Mouse (Mus musculus): Measurements from ENCODE around the gene Cep95.
"Not testable (repeated sequence)": the region's sequence is repeated elsewhere in the genome, so short reads cannot be mapped to it uniquely, and the experiment has no call there.

The Cep95 gene

DNA sequence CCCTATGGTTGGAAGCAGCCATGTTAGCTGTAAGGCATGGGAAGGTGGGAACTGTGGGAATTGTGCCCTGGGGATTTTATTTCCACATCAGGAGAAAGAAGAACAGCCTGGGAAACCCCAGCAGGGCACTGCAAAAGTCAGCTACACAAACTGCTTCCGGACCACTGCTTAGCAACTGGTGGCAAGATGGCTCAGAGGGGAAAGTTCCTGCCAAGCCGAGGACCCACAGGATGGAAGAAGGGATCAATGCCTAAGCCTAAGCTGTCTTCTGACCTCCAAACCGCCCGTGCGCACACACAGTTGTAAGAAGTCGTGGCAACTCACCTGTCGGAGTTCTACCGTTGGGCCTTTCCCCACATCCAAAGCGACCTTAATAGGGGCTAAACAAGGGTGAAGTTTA is 16.0 kb upstream of the Cep95 start:
- no peak for DNase-seq (ENCODE audit: extremely low spot score, low read depth, low spot score)

DNA sequence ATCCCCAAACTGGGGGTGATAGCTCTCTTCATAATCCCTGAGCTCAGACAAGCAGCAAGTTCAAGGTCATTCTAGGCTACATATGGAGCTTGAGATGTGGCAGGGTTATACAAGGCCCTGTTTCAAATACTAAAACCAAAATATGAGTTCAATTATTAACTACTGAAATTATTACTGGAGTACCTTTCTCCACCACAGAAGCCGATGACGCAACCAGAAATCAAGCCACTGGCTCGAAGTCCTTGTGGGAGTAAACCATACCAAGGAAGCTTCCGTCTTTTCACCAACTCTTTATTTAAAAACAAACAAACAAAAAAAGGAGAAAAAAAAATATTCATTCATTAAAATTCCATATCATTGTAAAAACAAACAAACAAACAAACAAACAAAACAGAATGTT is 12.1 kb upstream of the Cep95 start:
- DNase-seq (ENCODE audit: extremely low spot score, low read depth, low spot score), result no peak

DNA sequence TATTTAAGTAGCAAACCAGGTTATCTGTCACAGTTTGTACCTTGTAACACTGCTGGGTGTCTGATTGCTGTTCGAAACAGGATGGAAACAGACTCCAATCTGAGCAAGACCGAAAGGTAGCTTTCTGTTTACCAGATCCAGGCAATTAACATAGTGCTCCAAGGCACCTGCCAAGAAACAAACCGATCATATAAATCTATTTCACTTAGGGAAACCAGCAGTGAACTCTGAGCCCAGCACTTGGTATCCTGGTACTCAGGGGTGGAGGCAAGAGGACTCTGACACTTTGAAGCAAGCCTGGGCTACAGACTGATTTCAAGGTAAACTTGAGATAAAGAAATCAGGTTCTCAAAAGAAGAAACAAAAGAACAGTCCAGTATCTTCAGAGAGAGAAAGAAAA is 11.7 kb upstream of the Cep95 start:
- no peak for DNase-seq (ENCODE audit: extremely low spot score, low read depth, low spot score)

- DNase-seq (ENCODE audit: extremely low spot score, low read depth, low spot score), result no peak
Measured at GRCm38 (mm10) chr11:106778132-106778531, 10.9 kb upstream of the Cep95 start.

DNA sequence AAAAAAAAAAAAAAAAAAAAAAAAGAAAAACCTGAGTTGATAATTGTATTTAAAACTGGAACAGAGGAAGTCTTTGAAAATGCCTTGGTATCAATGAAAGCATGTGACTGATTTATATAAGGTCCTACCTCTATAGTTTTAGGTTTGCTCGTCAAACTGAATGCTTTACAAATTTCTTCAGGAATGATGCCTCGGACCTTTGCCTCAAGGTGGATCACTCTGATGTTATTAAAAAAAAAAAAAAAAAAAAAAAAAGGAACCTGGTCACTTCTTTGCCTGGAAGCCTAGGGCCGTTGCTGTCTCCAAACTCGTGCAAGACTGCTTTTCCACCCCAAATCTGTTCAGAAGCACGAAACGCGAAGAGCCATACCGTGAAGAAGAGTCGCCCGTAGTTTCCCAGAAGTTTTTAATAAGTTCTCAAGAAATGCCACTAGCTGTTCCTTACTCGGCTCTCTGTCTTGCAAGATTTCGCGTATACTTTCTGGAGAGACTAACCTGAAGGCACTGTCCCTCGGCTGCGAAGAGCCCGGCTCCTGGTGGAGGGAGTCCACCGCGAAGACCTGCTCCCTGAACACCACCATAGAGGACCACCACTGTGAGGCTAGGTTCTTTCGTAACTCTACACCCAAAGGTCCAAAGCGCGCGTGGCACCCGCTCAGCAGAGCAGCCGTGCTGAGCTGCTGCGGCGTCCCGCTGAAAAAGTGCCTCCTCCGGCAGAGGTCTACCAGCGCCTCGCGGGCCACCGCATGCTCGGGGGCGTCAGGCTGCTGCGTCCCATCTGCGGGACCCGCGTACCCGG is 10.3 kb upstream of the Cep95 start:
- no peak for DNase-seq (ENCODE audit: extremely low spot score, low read depth, low spot score)

DNA sequence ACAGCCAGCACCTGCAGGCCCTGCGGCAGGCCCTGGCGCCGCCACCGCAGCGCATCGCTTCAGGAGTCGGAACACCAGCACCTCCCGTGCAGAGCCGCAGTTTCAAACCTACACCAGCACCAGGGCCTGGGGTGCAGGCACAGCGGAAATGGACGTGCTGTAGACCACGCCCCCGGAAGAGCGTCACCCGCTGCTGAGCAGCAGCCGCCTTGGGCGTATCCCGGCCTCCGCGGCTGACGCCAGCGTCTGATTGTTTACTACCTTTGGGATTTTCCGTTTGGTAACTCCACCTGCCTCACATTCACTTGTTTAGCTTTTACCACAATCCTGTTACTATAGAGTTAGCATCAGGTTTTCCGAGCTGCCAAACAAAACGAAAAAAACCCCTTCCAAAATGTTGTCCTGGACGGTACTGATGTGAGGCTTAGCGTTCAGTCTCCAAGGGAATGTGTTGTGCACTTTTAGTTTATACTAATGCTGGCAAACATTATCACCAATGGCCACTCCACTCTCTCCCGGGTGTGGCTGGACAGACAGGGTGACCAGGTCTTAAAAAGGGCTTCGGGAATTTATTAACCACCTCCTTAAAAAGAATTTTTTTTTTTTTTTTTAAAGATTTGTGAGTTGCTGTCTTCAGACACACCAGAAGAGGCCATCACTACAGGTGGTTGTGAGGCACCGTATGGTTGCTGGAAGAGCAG is 9.5 kb upstream of the Cep95 start, which contains the start of gene Polg2:
Gene Polg2, minus strand, starts transcription at position 150 of the 701 bp plus-strand sequence.
- peak; percentile 86 for DNase-seq (ENCODE audit: extremely low spot score, low read depth, low spot score)

DNA sequence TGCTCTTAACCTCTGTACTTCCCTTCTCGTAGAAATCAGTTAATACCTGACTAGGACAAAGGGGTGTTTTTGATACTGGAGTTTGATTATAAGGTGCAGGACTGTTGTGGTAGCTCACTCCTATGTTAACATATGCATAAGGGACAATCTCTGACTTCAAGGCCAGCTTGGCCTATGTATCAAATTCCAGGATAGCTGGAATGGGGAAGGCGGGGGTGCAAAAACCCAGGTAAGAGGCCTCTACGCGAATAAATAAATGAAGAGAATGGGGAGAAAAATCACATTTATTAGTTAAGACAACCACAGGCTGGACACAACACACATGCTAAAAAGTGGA is 9.0 kb upstream of the Cep95 start:
- DNase-seq (ENCODE audit: extremely low spot score, low read depth, low spot score), result no peak

GRCm38 (mm10) chr11:106780590-106781220 is 8.3 kb upstream of the Cep95 start:
- no peak for DNase-seq (ENCODE audit: extremely low spot score, low read depth, low spot score)

GRCm38 (mm10) chr11:106782271-106782670 is 6.8 kb upstream of the Cep95 start:
- not testable (repeated sequence) for DNase-seq (ENCODE audit: extremely low spot score, low read depth, low spot score)

GRCm38 (mm10) chr11:106782841-106783764 is 5.9 kb upstream of the Cep95 start:
- no peak for DNase-seq (ENCODE audit: extremely low spot score, low read depth, low spot score)

- no peak for DNase-seq (ENCODE audit: extremely low spot score, low read depth, low spot score)
Measured at GRCm38 (mm10) chr11:106784476-106784875, 4.6 kb upstream of the Cep95 start.

DNA sequence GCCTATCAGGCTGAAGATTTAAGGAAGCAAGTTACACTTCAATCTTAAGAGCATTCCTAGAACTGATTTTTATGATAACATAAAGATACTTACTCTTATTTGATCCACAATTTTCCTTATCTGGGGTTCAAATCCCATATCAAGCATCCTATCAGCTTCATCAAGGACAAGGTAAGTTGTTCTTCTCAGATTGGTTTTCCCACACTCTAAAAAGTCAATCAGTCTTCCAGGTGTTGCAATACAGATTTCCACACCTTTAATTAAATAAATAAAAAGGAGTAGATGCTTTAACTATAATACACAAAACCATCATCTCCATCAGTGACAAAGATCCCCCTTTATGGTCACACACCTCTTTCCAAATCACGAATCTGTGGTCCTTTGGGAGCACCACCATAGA is 4.0 kb upstream of the Cep95 start:
- DNase-seq (ENCODE audit: extremely low spot score, low read depth, low spot score), result no peak

DNA sequence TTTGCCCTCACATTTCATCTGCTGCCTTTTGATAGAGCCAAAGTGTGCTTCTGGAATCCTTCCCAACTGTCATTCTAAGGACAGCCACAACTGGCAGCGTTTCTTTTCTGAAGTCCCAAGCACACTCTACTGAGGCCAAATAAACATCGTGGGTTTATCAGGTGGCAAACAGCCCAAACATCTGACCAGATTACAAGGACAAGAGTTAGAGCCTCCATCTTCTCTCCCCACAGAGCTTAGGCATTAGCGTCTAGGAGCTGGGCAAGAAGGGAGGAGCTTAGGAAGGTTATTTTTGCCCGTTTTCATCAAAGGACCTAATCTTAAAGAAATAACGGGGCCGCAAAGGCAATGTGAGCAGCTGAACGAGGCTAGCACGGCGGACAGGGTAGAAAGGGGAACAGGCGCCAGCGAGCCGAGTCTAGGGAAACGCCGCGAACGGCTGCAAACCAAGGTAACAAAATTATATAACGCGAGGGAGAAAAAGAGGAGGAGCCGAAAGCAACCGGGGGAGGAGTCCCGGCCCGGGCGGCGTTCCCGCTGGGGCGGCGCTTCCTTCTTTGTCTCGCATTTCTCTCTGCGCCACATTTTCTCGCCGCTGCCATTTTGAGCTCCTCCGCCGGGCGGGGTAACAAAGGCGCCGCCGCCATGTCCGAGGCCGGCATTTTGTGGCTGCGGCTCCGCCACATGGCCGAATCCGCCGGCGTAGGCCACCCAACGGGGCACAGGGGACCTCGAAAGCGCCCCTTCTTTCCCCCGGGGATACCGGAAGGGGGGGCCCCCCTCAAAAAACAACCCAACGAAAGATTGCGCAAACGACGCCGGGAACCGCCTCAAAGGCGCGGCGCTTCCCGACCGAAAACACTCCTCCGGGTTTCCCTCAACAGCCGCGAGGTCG is 1.7 kb upstream of the Cep95 start:
- DNase-seq (ENCODE audit: extremely low spot score, low read depth, low spot score), result no peak

DNA sequence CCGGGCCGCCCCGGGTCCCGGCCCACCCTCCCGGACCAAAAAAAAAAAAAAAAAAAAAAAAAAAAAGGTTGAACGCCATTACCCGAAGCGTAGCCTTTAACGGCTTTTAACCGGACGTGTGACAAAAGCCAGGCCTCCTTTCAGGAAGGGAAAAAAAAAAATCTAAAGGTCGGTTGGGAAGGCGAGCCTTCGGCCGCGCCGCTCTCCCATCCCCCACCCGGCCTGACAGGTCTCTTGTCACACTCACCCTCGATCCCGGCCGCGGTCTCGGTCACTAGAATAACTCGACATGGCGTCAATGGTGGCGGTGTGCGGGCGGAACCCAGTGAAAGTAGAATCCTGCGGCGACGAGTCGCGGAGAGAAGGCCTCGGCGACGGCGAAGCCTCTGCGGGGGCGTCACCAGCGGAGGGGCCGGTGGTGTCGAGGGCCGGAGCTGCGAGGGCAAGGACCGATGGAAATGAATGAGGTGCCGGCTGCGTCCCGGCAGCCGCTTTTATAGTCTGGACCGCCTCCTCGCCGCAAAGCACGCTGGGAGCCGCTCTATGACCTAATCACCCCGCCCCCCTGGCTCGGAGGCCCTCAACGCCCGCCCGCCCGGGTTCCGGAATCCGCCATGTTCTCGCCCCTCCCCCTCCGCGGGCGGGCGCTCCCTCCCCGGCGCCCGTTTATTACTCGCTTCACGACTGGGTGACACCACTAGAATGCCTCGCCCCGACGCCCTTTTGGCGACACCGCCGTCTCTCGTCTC is 852 bp upstream of the Cep95 start:
- DNase-seq (ENCODE audit: extremely low spot score, low read depth, low spot score), result no peak

- no peak for DNase-seq (ENCODE audit: extremely low spot score, low read depth, low spot score)
Measured at GRCm38 (mm10) chr11:106789649-106790048, 597 bp downstream of the Cep95 start.

DNA sequence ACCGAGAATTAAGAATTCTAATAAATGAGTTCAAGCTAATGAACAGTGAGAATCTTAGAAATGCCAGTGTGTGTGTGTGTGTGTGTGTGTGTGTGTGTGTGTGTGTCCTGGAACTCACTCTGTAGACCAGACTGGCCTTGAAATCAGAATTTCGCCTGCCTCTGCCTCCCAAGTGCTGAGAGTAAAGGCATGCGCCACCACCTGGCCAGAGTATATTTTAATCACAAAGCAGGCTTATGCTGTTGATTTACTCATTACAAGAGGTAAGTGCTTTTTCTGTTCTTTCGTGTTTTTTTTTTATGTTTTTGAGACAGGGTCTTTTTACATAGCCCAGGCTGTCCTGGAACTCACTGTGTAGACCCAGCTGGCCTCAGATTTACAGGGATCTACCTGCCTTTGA is 4.8 kb downstream of the Cep95 start:
- no peak for DNase-seq (ENCODE audit: extremely low spot score, low read depth, low spot score)

DNA sequence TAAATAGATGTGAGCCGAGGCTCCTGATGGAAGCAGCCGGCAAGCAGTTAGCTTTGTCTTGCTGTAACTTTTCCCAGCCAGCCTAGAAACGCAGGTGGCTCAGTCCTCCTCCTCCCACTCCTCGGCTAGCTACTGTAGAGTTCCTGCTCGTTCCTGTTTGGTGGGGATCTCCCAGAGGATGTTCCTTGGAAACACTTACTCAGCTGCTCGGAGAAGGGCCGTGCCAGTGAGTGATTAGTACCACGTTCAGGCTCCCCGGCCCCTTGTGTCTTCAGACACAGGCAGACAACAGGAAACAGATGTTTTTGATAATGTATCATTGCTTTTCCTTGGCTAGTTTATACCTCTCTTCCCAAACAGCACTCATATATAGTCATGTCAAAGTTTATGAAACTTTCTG is 6.6 kb downstream of the Cep95 start:
- DNase-seq (ENCODE audit: extremely low spot score, low read depth, low spot score), result no peak

DNA sequence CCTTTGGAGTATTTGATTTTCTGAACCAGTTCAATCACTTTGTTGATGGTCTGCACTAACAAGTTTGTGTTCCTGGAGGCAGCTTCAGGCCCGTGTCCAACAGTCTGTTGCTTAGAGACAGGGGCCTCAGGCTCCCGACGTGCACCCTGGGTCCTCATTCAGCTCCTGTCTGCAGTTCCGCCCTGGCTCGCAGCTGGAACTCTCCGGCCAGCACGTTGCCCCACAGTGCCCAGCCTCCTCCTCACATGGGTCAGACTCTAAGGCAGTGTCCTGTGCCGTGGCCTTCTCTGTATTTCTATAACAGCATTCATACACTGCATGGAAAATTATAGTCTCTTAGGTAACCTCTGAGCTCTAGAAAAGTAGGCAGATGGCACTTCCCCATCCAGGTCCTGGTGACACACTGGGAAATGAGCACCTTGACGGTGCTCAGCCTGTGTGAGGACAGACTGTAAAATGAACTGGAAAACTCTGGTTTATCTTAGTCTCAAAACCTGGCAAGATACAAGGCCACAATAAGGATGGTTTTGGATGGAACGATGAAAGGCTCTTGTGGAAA is 13.1 kb downstream of the Cep95 start:
- DNase-seq (ENCODE audit: extremely low spot score, low read depth, low spot score), result no peak

DNA sequence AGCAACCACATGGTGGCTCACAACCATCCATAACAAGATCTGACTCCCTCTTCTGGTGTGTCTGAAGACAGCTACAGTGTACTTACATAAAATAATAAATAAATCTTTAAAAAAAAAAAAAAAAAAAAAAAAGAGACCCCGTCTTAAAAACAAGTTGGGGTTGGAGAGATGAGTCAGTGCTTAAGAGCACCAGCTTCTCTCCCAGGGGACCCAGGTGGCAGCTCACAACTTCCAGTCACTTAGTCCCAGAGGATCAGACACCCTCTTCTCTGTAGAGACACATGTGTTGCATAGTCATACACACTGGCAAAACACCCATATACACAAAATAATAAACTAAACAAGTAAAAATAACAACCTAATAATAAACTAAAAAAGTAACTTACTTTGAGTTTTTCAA is 18.4 kb downstream of the Cep95 start:
- DNase-seq (ENCODE audit: extremely low spot score, low read depth, low spot score), result not testable (repeated sequence)
